Mouse (Mus musculus): Measurements from ENCODE around the gene Sv2c. TPM values are rescaled to one million over a fixed set of nuclear protein-coding genes. Genes with fewer than 3 reads are reported as not detected.

Sv2c gene
- total RNA-seq, 2 experiments from 2014 or later, result 13.0 to 14.2 TPM

DNA sequence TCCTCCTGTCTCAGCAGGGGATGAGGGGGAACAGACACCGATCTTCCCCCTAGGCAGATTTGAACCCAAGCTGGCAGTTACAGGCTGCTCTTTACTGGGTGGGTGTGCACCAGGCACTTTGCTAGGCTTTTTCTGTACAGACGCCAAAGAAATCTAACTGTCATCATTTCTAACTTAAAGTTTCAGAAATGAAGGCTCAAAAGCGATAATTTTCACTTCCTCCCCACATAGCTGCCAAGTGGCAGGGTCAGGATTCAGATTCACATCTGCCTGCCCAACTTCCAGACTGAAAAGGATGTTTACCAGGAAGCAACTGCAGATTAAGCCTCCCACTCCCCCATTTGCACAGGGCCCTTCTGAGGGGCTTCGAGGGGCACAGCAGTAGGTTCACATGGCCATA lies 183.0 kb downstream of the Sv2c start:
- peak in 1 of 2 experiments; percentile 2 for DNase-seq (ENCODE audit: extremely low spot score in 1 of 2, low spot score in 1 of 2)

GRCm38 (mm10) chr13:95948821-95949220 lies 183.6 kb downstream of the Sv2c start:
- no peak for DNase-seq (ENCODE audit: extremely low spot score in 1 of 2, low spot score in 1 of 2)

DNA sequence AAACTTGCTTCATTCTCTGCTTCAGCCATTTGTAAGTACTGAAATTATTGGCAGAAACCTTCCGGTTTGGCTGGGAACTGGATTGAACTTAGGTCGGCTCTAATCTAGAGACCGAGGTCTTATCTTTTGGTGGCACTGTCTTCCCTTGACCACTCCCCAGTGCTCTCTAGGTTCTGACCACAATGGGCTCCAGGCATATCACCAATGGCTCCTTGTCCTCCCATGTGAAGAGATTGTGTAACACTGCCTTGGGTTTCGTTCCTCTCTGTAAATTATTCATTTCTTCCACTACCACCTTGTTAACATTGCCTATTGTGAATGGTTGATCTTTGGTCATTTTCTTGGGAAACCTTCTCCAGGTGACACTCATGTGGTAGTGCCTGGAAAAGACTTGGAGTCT lies 184.0 kb downstream of the Sv2c start:
- DNase-seq (ENCODE audit: extremely low spot score in 1 of 2, low spot score in 1 of 2), result no peak

DNA sequence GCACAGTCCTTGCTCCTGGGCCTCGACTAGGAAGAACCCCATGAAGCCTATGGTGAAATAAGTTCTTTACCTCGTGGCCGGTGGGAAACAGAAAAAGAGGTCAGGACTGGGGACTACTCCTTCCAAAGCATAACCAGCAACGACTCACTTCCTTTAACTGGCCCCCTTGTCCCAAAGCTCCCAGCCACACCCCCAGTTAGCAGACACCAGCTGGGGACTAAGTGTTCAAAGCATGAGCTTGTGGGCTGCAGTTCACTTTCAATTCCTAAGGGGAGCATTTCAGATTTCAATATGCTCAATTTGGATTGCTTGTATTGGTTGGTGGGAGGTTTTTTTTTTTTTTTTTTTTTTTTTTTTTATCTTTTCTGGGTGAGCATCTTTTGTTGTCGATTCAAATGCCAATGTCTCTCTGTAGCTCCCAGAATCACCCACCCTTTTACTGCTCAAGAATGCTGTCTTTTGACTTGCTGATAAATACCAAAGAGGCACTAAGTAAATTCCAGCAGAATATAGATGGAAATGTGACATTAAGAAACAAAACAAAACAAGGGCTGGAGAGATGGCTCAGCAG lies 186.4 kb downstream of the Sv2c start:
- no peak for DNase-seq (ENCODE audit: extremely low spot score in 1 of 2, low spot score in 1 of 2)

DNA sequence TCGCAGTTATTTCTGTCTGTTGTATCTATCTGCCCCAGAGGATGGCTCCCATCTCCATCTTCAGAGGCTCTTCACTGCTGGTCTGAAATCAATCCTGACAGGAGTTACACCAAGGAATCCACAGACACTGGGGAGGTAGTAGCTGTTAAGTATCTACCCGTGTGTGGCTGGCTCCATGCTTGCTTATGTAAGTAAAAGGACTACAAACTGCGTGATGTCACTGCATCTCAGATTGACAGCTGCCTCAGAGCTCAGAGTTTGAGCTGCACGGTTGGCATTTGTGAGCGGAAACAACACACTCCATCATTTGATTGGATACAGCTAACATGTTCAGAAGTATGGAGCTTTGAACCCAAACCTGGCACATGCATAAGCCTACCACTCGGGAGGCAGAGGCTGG lies 187.8 kb downstream of the Sv2c start:
- no peak for DNase-seq (ENCODE audit: extremely low spot score in 1 of 2, low spot score in 1 of 2)

GRCm38 (mm10) chr13:95943919-95944318 lies 188.5 kb downstream of the Sv2c start:
- no peak for DNase-seq (ENCODE audit: extremely low spot score in 1 of 2, low spot score in 1 of 2)

- DNase-seq (ENCODE audit: extremely low spot score in 1 of 2, low spot score in 1 of 2), result no peak
These were observed 189.8 kb downstream of the Sv2c start for GRCm38 (mm10) chr13:95942587-95942986.

DNA sequence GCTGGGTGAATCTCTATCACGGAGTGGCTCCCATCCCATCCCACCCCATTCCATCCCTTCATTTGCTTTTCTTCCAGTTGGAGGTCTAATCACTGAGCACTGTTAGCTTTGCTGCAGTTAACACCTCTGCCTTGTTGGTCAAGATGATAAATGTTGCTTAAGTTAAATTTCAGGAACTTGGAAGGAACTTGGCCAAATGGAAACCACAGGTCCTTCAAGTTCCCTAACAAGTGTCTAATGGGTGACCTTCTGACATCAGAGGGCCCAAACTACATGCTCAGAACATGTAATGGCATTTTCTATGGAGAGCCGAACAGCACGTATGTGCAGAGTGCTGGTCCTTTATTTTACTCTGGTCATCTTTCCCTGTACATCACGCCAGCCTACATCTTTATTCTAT lies 190.5 kb downstream of the Sv2c start:
- no peak for DNase-seq (ENCODE audit: extremely low spot score in 1 of 2, low spot score in 1 of 2)

GRCm38 (mm10) chr13:95940811-95941210 lies 191.6 kb downstream of the Sv2c start:
- no peak for DNase-seq (ENCODE audit: extremely low spot score in 1 of 2, low spot score in 1 of 2)

- DNase-seq (ENCODE audit: extremely low spot score in 1 of 2, low spot score in 1 of 2), result no peak
These were observed 208.2 kb downstream of the Sv2c start for GRCm38 (mm10) chr13:95924201-95924621.

DNA sequence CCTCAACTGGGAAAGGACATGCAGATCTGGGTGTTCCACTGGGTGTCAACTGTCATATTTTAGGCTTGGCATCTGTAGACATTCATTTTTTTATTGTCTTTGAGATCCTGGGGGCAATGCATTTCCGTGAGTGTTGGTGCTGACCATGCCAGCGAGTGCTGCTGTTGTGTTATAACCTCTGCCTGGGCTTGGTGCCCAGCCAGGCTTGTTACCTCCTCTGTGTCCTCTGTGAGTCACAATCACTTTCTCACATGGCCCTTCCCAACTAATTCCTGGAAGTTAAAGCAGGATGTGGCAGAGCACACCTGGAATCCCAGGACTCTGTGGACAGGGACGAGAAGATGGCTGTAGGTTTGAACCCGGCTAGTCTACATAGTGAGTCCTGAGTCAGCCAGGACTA lies 209.8 kb downstream of the Sv2c start:
- DNase-seq (ENCODE audit: extremely low spot score in 1 of 2, low spot score in 1 of 2), result no peak

GRCm38 (mm10) chr13:95918624-95919284 lies 213.6 kb downstream of the Sv2c start:
- DNase-seq (ENCODE audit: extremely low spot score in 1 of 2, low spot score in 1 of 2), result no peak

- DNase-seq (ENCODE audit: extremely low spot score in 1 of 2, low spot score in 1 of 2), result no peak
These were observed 219.4 kb downstream of the Sv2c start for GRCm38 (mm10) chr13:95913046-95913406.

- DNase-seq (ENCODE audit: extremely low spot score in 1 of 2, low spot score in 1 of 2), result peak; percentile 64 to 70
These were observed 220.0 kb downstream of the Sv2c start for GRCm38 (mm10) chr13:95912157-95913045.

GRCm38 (mm10) chr13:95910270-95910669 lies 222.1 kb downstream of the Sv2c start:
- DNase-seq (ENCODE audit: extremely low spot score in 1 of 2, low spot score in 1 of 2), result no peak

- no peak for DNase-seq (ENCODE audit: extremely low spot score in 1 of 2, low spot score in 1 of 2)
These were observed 223.1 kb downstream of the Sv2c start for GRCm38 (mm10) chr13:95909244-95909643.

Other genes with a start within 250 kb of the Sv2c start
- 10 to 100 TPM; 82.0 to 83.5 TPM for gene Iqgap2, start 240.7 kb downstream of the Sv2c start, total RNA-seq (2021)
- gene Gm20075, start 51.2 kb downstream of the Sv2c start, total RNA-seq (2021), result 10 to 100 TPM; 25.6 to 26.2 TPM
- not detected for gene Gm17190, start 50.5 kb downstream of the Sv2c start, total RNA-seq (2021)